Mouse (Mus musculus): ENCODE measurements around the gene Pcolce. TPM values are rescaled to one million over a fixed set of nuclear protein-coding genes. Genes with fewer than 3 reads are reported as not detected.

The Pcolce gene
- 15.1 and 16.7 TPM in 2 replicates for polyA plus RNA-seq (2015; fragmentation: Nextera tagmentation; extraction: Ambion mirVana)

- no peak for ATAC-seq (replicated peaks)
- H3K4me1 ChIP-seq = peaks cover 4% of the 10 kb centered on the region; the same call in 1 of the 2 replicates
- H3K9ac ChIP-seq = no peak within 1 kb of the TSS
- no peak within 1 kb of the TSS for H3K4me3 ChIP-seq
- no peaks in the 10 kb centered on the region; the same call in 1 of the 2 replicates for H3K27me3 ChIP-seq (replicated peaks)
- no peak within 1 kb of the TSS for H3K27ac ChIP-seq
- H3K36me3 ChIP-seq (replicated peaks) = no peaks in the 10 kb centered on the region
- H3K9me3 ChIP-seq = no peaks in the 10 kb centered on the region
- WGBS = 67% methylated on average over 11 of the region's 11 CpGs
- H3K4me2 ChIP-seq = no peak within 1 kb of the TSS
Observed at GRCm38 (mm10) chr5:137613550-137613949, at the start of gene Pcolce. TSS of gene Pcolce (minus strand) at chr5:137613784.

GRCm38 (mm10) chr5:137663057-137663456 lies 49.5 kb upstream of the Pcolce start:
- no peak overlapping the region for H3K4me3 ChIP-seq
- H3K36me3 ChIP-seq (replicated peaks) = peaks cover 33% of the 10 kb centered on the region; the same call in 1 of the 2 replicates
- H3K27ac ChIP-seq = no peak overlapping the region
- H3K4me2 ChIP-seq = no peak overlapping the region
- 76% methylated on average over 9 of the region's 9 CpGs for WGBS
- no peaks in the 10 kb centered on the region for H3K4me1 ChIP-seq
- ATAC-seq (replicated peaks) = no peak
- H3K9ac ChIP-seq = no peak overlapping the region
- no peaks in the 10 kb centered on the region for H3K27me3 ChIP-seq (replicated peaks)
- H3K9me3 ChIP-seq = no peaks in the 10 kb centered on the region

GRCm38 (mm10) chr5:137660064-137660688 lies 46.6 kb upstream of the Pcolce start:
- peaks cover 6% of the 10 kb centered on the region; the same call in 1 of the 2 replicates for H3K4me1 ChIP-seq
- H3K27ac ChIP-seq = no peak overlapping the region
- no peaks in the 10 kb centered on the region for H3K9me3 ChIP-seq
- H3K9ac ChIP-seq = no peak overlapping the region
- peaks cover 28% of the 10 kb centered on the region; the same call in 1 of the 2 replicates for H3K36me3 ChIP-seq (replicated peaks)
- H3K4me3 ChIP-seq = no peak overlapping the region
- WGBS = 89% methylated on average over 6 of the region's 6 CpGs
- no peak overlapping the region for H3K4me2 ChIP-seq
- ATAC-seq (replicated peaks) = no peak
- no peaks in the 10 kb centered on the region for H3K27me3 ChIP-seq (replicated peaks)

DNA sequence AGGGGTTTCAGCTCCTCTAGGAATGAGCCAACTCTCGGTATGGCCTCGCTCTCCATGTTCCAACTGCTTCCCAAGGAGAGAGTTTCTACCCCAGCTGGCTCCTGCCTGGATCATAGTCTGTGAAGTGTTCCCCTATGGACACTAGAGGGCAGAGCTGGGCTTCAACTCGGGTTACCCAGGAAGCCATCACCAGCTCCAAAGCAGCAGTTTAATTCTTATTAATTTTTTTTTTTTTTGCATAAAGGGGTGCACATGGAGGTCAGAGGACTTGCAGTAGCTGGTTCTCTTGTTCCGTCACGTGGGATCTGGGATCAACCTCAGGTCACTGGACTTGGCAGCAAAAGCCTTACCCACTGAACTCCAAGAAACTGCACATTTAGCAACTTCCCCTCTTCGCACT lies 43.4 kb upstream of the Pcolce start:
- Histone ChIP-seq H3K27ac (peak overlapping the region; percentile 13; the same call in 1 of the 2 replicates), H3K27me3 (replicated peaks) (no peaks in the 10 kb centered on the region), H3K4me2 (no peak overlapping the region), H3K9ac (no peak overlapping the region), H3K4me3 (no peak overlapping the region), H3K9me3 (no peaks in the 10 kb centered on the region), H3K36me3 (replicated peaks) (0 out of 2 replicates have a peak, but pooled peaks cover 7% of the 10 kb centered on the region), H3K4me1 (peaks cover 8% of the 10 kb centered on the region; the same call in 1 of the 2 replicates)
- no peak; the same call in 1 of the 2 replicates for ATAC-seq (replicated peaks)
- WGBS = 38% methylated on average over 6 of the region's 6 CpGs

GRCm38 (mm10) chr5:137654746-137655145 lies 41.2 kb upstream of the Pcolce start:
- 70% methylated on average over 7 of the region's 7 CpGs for WGBS
- Histone ChIP-seq H3K27me3 (replicated peaks) (no peaks in the 10 kb centered on the region), H3K9ac (no peak overlapping the region), H3K4me2 (no peak overlapping the region), H3K4me3 (no peak overlapping the region), H3K36me3 (replicated peaks) (peaks cover 3% of the 10 kb centered on the region; the same call in 1 of the 2 replicates), H3K4me1 (peaks cover 16% of the 10 kb centered on the region), H3K27ac (no peak overlapping the region), H3K9me3 (no peaks in the 10 kb centered on the region)
- ATAC-seq (replicated peaks) = no peak

- WGBS = 89% methylated on average over 10 of the region's 10 CpGs
- ATAC-seq (replicated peaks) = no peak
- Histone ChIP-seq H3K4me1 (peaks cover 24% of the 10 kb centered on the region), H3K4me2 (no peak overlapping the region), H3K27ac (no peak overlapping the region), H3K9ac (no peak overlapping the region), H3K27me3 (replicated peaks) (no peaks in the 10 kb centered on the region), H3K4me3 (no peak overlapping the region), H3K36me3 (replicated peaks) (peaks cover 3% of the 10 kb centered on the region; the same call in 1 of the 2 replicates), H3K9me3 (no peaks in the 10 kb centered on the region)
Observed at GRCm38 (mm10) chr5:137653366-137653765, 39.8 kb upstream of the Pcolce start.

GRCm38 (mm10) chr5:137652474-137652873 lies 38.9 kb upstream of the Pcolce start:
- Histone ChIP-seq H3K9ac (no peak overlapping the region), H3K36me3 (replicated peaks) (peaks cover 3% of the 10 kb centered on the region; the same call in 1 of the 2 replicates), H3K4me3 (no peak overlapping the region), H3K27ac (no peak overlapping the region), H3K27me3 (replicated peaks) (no peaks in the 10 kb centered on the region), H3K9me3 (no peaks in the 10 kb centered on the region), H3K4me1 (peaks cover 28% of the 10 kb centered on the region), H3K4me2 (no peak overlapping the region)
- WGBS = 21% methylated on average over 3 of the region's 3 CpGs
- ATAC-seq (replicated peaks) = no peak

DNA sequence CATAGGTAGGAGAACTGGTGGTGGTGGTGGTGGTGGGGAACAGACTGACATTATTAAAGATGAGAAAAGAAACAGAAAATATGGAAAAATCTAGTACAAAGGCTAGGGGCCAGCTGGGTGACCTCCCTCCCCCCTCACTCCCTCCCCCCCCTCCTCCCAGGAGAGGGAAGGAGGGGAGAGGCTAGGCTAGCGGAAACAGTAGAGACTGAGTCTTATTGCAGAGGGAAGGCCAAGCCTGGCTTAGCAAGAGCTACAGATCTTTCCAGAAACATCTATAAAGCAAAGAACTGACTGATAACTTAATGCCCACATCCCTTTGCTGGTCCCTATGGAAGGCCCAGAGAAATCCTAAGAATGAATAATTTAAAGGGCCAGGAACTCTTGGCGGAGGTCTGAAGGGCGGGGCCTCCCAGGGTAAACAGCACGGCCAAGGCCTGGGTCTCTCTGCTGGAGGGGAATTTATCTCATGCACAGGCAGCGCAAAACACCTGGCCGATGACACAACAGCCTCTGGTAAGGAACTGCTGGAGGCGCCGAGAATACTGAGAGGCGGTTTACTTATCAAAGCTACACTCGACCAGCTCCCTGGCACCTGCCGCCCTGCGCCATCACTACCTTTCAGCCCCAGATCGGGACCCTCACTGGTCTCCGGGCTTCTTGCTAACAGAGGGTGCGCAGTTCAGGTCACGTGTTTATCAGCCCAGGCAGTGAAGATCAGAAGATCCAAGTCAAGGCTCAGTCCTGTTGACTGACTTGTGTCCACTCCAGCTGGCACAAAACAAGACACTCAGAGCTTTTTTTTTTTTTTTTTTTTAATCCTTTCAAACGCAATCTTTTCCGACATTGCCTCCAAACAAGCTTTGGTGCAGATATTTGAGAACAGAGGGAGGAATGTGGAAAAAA lies 36.3 kb upstream of the Pcolce start:
- H3K27me3 ChIP-seq (replicated peaks) = peaks cover 19% of the 10 kb centered on the region
- no peak for ATAC-seq (replicated peaks)
- H3K36me3 ChIP-seq (replicated peaks) = no peaks in the 10 kb centered on the region; the same call in 1 of the 2 replicates
- H3K4me3 ChIP-seq = no peak overlapping the region
- H3K27ac ChIP-seq = 0 out of 2 replicates have a peak overlapping the region, but pooled peaks have one; percentile 5
- WGBS = 13% methylated on average over 18 of the region's 18 CpGs
- no peak overlapping the region for H3K9ac ChIP-seq
- no peaks in the 10 kb centered on the region for H3K9me3 ChIP-seq
- H3K4me2 ChIP-seq = peak overlapping the region; percentile 23
- H3K4me1 ChIP-seq = peaks cover 27% of the 10 kb centered on the region

GRCm38 (mm10) chr5:137649251-137649650 lies 35.7 kb upstream of the Pcolce start:
- Histone ChIP-seq H3K27ac (0 out of 2 replicates have a peak overlapping the region, but pooled peaks have one; percentile 5), H3K36me3 (replicated peaks) (no peaks in the 10 kb centered on the region; the same call in 1 of the 2 replicates)

GRCm38 (mm10) chr5:137647827-137648601 lies 34.4 kb upstream of the Pcolce start:
- 70% methylated on average over 9 of the region's 9 CpGs for WGBS

More at GRCm38 (mm10) chr5:137649251-137649650, 35.7 kb upstream of the Pcolce start:
- H3K27me3 ChIP-seq (replicated peaks) = peaks cover 24% of the 10 kb centered on the region
- no peak overlapping the region for H3K4me3 ChIP-seq
- 23% methylated on average over 4 of the region's 4 CpGs for WGBS
- H3K9ac ChIP-seq = no peak overlapping the region
- H3K9me3 ChIP-seq = no peaks in the 10 kb centered on the region
- H3K4me1 ChIP-seq = peaks cover 28% of the 10 kb centered on the region
- ATAC-seq (replicated peaks) = no peak
- no peak overlapping the region for H3K4me2 ChIP-seq

DNA sequence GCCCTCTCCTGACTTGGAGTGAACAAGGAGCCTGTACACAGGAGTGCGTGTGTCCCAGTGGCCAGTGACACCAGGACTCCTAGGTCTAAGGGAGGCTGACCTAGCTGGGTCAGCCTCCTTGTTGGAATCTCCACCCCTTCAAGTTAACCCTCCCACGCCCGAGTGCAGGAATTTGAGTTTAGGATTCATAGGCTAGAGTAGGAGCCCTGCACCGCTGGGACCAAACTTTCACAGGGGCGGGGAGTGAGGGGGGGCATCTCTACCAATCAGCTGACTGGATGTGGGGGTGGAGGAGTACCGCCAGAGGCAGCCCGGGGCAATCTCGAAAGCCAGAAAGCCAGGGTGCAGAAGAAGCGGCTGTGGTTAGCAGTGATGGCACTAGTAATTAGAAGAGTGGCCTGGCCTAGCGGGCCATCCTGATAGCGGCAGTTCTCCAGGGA lies 32.1 kb upstream of the Pcolce start, which contains the start of gene Irs3:
Irs3 (minus strand) TSS at position 63 of the 440 bp plus-strand sequence.
- ATAC-seq (replicated peaks) = no peak
- no peaks in the 10 kb centered on the region for H3K9me3 ChIP-seq
- H3K36me3 ChIP-seq (replicated peaks) = peaks cover 7% of the 10 kb centered on the region; the same call in 1 of the 2 replicates
- peaks cover 25% of the 10 kb centered on the region for H3K4me1 ChIP-seq
- no peak within 1 kb of the TSS for H3K27ac ChIP-seq
- H3K4me2 ChIP-seq = peak within 1 kb of the TSS; percentile 37
- H3K27me3 ChIP-seq (replicated peaks) = peaks cover 35% of the 10 kb centered on the region
- WGBS = 23% methylated on average over 11 of the region's 11 CpGs
- no peak within 1 kb of the TSS for H3K9ac ChIP-seq
- H3K4me3 ChIP-seq = peak within 1 kb of the TSS; percentile 19

More at GRCm38 (mm10) chr5:137647827-137648601, 34.4 kb upstream of the Pcolce start:
- H3K9ac ChIP-seq = no peak overlapping the region
- peaks cover 28% of the 10 kb centered on the region for H3K4me1 ChIP-seq
- no peak overlapping the region for H3K4me3 ChIP-seq
- no peaks in the 10 kb centered on the region; the same call in 1 of the 2 replicates for H3K36me3 ChIP-seq (replicated peaks)
- no peaks in the 10 kb centered on the region for H3K9me3 ChIP-seq
- H3K27ac ChIP-seq = 0 out of 2 replicates have a peak overlapping the region, but pooled peaks have one; percentile 17
- ATAC-seq (replicated peaks) = peak; percentile 74; the same call in 1 of the 2 replicates
- peaks cover 35% of the 10 kb centered on the region for H3K27me3 ChIP-seq (replicated peaks)
- no peak overlapping the region for H3K4me2 ChIP-seq

Measured in midbrain, embryonic 15.5 days (tissue).